Mouse (Mus musculus) G1E-ER4 (cell line): ENCODE results near the gene Lrrc43. TPM values are rescaled to one million over a fixed set of nuclear protein-coding genes. Genes with fewer than 3 reads are reported as not detected.

Source experiments
- GATA1 ChIP-seq: IDR thresholded peaks from one replicate; pipeline ENCODE4 v1.8.0; 2012; ENCODE audit warnings: low read length, inconsistent platforms
- polyA plus RNA-seq: library from polyadenylated mRNA; stranded (reverse); fragments of >175 nt; gene quantifications from 2 replicates; pipeline ENCODE4 v1.2.3, GENCODE M21; 2012

Lrrc43 gene
- polyA plus RNA-seq, 1 experiment: not detected

- TF ChIP-seq GATA1: no peak
Measured at GRCm38 (mm10) chr5:123556451-123556850, 67.3 kb downstream of the Lrrc43 start.

Other genes starting within 250 kb of the Lrrc43 start
- 0.01 TPM in 1 of 2 replicates, not detected in the other for gene Wdr66, start 237.2 kb upstream of the Lrrc43 start, polyA plus RNA-seq
- gene Bcl7a, start 145.5 kb upstream of the Lrrc43 start, polyA plus RNA-seq: 47.9 and 49.2 TPM in 2 replicates
- 12.7 and 16.1 TPM in 2 replicates for gene Mlxip, start 94.5 kb upstream of the Lrrc43 start, polyA plus RNA-seq
- gene Il31, start 184 bp downstream of the Lrrc43 start, polyA plus RNA-seq: not detected in 2 replicates
- gene B3gnt4, start 21.2 kb downstream of the Lrrc43 start, polyA plus RNA-seq: not detected in 2 replicates
- 5.1 and 6.6 TPM in 2 replicates for gene Diablo, start 34.9 kb downstream of the Lrrc43 start, polyA plus RNA-seq
- gene Gm49027, start 36.2 kb downstream of the Lrrc43 start, polyA plus RNA-seq: 0.10 and 0.29 TPM in 2 replicates
- 10.1 and 11.2 TPM in 2 replicates for gene Vps33a, start 83.7 kb downstream of the Lrrc43 start, polyA plus RNA-seq
- gene Clip1, start 195.3 kb downstream of the Lrrc43 start, polyA plus RNA-seq: 17.4 and 20.2 TPM in 2 replicates
- 98.2 and 122 TPM in 2 replicates for gene Zcchc8, start 231.8 kb downstream of the Lrrc43 start, polyA plus RNA-seq